Mouse (Mus musculus) ovary, postnatal 36 days (tissue): ENCODE measurements around the gene 1700123O20Rik.

ENCODE experiments used
- DNase-seq: peaks from one replicate; pipeline ENCODE4 v3.0.0; 2022; ENCODE audit warnings: low spot score, mixed read lengths

The 1700123O20Rik gene

GRCm38 (mm10) chr14:54678657-54679304 lies 7.2 kb upstream of the 1700123O20Rik start:
- DNase-seq, result no peak

GRCm38 (mm10) chr14:54682396-54682795 lies 3.6 kb upstream of the 1700123O20Rik start:
- DNase-seq, result no peak

- DNase-seq, result no peak
Observed at GRCm38 (mm10) chr14:54685471-54685870, 545 bp upstream of the 1700123O20Rik start.

- peak; percentile 100 for DNase-seq
Observed at GRCm38 (mm10) chr14:54686522-54687143, 617 bp downstream of the 1700123O20Rik start, which contains the start of gene Acin1. Gene Acin1, minus strand, starts transcription at chr14:54686931.

- no peak for DNase-seq
Observed at GRCm38 (mm10) chr14:54687251-54687650, 1.2 kb downstream of the 1700123O20Rik start.

GRCm38 (mm10) chr14:54695042-54695441 lies 9.0 kb downstream of the 1700123O20Rik start:
- DNase-seq, result no peak

GRCm38 (mm10) chr14:54696752-54697151 lies 10.7 kb downstream of the 1700123O20Rik start:
- DNase-seq, result no peak

- DNase-seq, result no peak
Observed at GRCm38 (mm10) chr14:54698733-54699132, 12.7 kb downstream of the 1700123O20Rik start, which contains the start of gene Gm29776. Gene Gm29776, minus strand, starts transcription at chr14:54698833.

GRCm38 (mm10) chr14:54699586-54699985 lies 13.6 kb downstream of the 1700123O20Rik start:
- no peak for DNase-seq

- DNase-seq, result peak; percentile 77
Observed at GRCm38 (mm10) chr14:54701298-54701697, 15.3 kb downstream of the 1700123O20Rik start.

- DNase-seq, result no peak
Observed at GRCm38 (mm10) chr14:54703207-54703606, 17.2 kb downstream of the 1700123O20Rik start.

- peak; percentile 61 for DNase-seq
Observed at GRCm38 (mm10) chr14:54705844-54706243, 19.8 kb downstream of the 1700123O20Rik start.

- DNase-seq, result peak; percentile 26
Observed at GRCm38 (mm10) chr14:54706589-54707320, 20.7 kb downstream of the 1700123O20Rik start.

GRCm38 (mm10) chr14:54709054-54709453 lies 23.0 kb downstream of the 1700123O20Rik start:
- DNase-seq, result no peak

GRCm38 (mm10) chr14:54712074-54712473 lies 26.1 kb downstream of the 1700123O20Rik start, which contains the start of gene Cebpe:
Gene Cebpe, minus strand, starts transcription at chr14:54712174.
- DNase-seq, result no peak

GRCm38 (mm10) chr14:54712861-54713260 lies 26.8 kb downstream of the 1700123O20Rik start:
- DNase-seq, result peak; percentile 21

- peak; percentile 49 for DNase-seq
Observed at GRCm38 (mm10) chr14:54714121-54714520, 28.1 kb downstream of the 1700123O20Rik start.

GRCm38 (mm10) chr14:54714617-54715081 lies 28.6 kb downstream of the 1700123O20Rik start:
- DNase-seq, result no peak

- no peak for DNase-seq
Observed at GRCm38 (mm10) chr14:54715402-54715801, 29.4 kb downstream of the 1700123O20Rik start.

GRCm38 (mm10) chr14:54720041-54720440 lies 34.0 kb downstream of the 1700123O20Rik start:
- DNase-seq, result no peak

GRCm38 (mm10) chr14:54720654-54721350 lies 34.8 kb downstream of the 1700123O20Rik start:
- DNase-seq, result no peak

GRCm38 (mm10) chr14:54721711-54722110 lies 35.7 kb downstream of the 1700123O20Rik start:
- DNase-seq, result no peak
